Mouse (Mus musculus): ENCODE measurements around the gene Enpp4.

Gene Enpp4

DNA sequence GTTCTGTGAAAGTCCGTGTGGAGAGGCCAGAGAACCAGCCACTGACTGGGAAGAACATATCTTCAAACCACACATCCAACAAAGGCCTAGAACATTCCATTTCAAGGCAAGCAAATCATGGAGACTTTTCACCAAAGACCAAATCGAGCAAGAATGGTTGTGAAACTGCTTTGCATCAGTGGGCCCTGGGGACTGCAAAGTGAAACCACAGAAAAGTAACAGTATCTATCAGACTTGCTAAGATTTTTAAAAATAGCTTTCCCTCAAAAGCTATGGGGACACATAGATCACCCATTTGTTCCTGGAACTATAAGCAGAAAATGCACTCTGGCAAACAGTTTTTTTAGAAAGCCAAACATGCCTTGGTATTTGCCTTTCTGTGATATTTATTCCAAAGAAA is 14.7 kb downstream of the Enpp4 start:
- no peak for DNase-seq

- no peak for DNase-seq
These were observed 17.4 kb downstream of the Enpp4 start for GRCm38 (mm10) chr17:44088226-44088625.

DNA sequence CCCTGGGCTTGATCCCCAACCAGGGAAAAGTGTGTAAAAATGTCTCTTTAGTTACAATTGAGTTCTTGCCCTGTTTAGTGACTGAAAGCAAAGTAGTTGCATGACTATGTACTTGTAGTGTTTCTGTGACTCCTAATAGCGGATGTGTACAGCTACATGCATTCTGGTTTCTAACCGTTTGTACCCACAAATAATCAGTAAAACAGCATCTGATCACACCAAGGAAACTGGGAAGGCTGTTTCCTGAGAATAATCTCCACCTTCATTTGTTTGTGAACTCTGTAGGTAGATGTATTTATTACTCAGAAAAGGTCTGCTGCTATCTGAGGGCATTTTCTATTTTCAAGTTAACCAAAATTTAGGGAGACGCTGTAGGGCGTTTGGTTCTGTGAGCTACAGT is 22.5 kb downstream of the Enpp4 start:
- no peak for DNase-seq

DNA sequence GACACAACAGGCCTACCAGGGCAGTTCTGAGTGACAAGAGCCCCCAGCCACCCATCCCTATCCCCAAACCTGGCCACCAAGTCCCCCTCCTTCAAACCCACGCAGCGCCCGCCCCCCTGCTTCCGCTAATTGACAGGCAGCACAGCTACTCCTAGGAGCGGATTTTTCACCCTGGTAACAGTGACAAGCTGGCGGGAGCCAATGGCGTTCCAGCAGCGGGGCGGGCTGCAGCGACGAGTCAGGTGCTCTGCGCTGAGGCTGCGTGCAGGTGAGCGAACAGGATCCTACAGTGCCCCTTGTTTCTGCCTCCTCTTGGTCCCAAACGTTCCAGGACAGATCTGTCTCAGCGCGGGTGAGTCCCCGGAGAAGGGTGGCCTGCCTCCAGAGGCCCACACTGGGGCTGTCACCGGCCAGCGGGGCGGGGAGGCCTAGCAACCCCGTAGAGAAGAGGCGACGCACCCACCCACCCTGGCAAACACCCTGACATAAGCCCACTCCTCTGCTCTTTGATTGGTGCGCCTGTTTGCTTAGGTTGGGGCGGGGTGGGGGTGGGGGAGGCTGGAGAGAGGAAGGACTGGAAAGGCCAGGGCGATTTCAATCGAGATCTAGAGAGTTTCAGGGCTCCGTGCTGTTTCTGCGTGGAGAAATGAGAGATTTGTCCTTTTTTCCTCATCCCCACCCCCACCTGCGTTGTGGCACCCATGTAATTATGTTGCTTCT is 26.8 kb downstream of the Enpp4 start, which contains the start of gene Enpp5:
Gene Enpp5, plus strand, starts transcription at position 183 of the 720 bp plus-strand sequence.
- peak; percentile 92 to 94 for DNase-seq

DNA sequence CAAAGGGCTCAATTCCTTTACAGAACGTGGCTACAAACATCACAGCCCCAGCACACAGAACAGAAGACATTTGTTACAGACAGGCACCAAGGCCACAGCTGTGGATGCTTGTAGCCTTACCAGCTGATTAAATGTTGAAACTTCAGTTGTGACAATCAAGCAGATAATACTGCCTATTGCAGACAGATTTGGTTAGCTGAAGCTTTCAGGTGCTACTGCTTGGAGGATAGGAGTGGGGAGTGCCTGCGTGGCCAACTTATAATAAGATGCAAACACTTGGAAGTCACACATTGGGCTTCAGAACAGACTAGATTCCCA is 27.8 kb downstream of the Enpp4 start:
- no peak for DNase-seq

- DNase-seq = peak in 1 of 2 experiments; percentile 14
These were observed 28.3 kb downstream of the Enpp4 start for GRCm38 (mm10) chr17:44077146-44077842.

GRCm38 (mm10) chr17:44076051-44076680 is 29.4 kb downstream of the Enpp4 start:
- peak; percentile 49 to 52 for DNase-seq

DNA sequence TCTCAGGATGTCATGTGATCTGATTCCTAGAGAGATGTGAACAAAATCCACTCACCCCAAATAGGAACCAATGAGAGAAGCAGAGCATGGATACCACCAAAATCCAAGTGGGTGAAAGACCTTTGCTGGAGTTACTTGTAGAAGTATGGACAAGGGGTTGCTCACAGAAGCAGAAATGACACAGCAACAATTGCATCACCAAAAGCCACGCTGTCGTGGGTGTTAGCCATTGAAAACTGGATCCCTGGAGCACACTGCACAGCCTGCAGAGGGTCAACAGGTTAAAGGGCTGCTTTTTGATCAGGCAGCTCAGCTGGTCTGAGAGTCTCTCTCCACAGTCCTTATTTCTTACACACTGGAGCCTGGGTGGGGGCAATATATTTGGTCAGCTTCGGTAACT is 30.0 kb downstream of the Enpp4 start:
- no peak for DNase-seq

DNA sequence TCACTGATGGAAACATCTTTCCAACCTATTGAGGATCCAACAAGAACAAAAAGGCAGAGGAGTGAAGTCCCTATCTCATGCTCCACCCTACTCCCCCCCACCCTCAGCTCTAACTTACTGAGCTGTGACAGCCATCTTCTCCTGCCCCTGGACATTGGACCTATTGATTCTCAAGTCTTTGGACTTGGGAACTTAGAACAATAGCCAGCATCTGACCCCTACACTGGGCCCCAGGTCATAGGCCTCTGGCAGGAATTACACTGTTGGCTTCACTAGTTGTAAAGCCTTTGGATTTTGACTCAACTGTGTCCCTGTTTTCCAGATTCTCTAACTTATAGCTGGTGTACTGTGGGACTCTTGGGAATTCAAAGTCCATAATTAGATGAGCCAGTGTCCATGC is 33.9 kb downstream of the Enpp4 start:
- no peak for DNase-seq

GRCm38 (mm10) chr17:44068876-44069275 is 36.7 kb downstream of the Enpp4 start:
- DNase-seq = no peak

- peak in 1 of 2 experiments; percentile 12 for DNase-seq
These were observed 44.2 kb downstream of the Enpp4 start for GRCm38 (mm10) chr17:44061289-44061890.

- no peak for DNase-seq
These were observed 44.8 kb downstream of the Enpp4 start for GRCm38 (mm10) chr17:44060781-44061180.

DNA sequence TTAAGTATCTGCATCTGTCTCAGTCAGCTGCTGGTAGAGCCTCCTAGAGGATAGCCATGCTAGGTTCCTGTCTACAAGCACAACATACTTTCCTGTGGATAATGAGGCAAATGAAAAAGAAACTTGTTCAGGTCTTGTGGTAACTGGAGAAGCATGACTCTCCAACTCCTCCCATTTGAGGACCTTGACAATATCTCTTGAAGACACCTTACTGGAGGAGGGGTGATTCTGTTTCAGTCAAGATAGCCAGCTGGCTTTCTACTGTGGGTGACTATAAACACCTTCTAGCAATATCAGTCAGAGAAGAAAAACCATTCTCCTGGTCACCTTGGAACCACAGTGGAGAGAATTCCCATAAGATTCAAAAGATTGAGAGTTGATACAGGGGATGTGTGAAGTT is 47.5 kb downstream of the Enpp4 start:
- no peak for DNase-seq

GRCm38 (mm10) chr17:44057123-44057522 is 48.5 kb downstream of the Enpp4 start:
- no peak for DNase-seq

- no peak for DNase-seq
These were observed 52.2 kb downstream of the Enpp4 start for GRCm38 (mm10) chr17:44053427-44053826.
